Mouse (Mus musculus) ES-E14 (cell line): Measurements from ENCODE around the gene Gm266. TPM values are rescaled to one million over a fixed set of nuclear protein-coding genes. Genes with fewer than 3 reads are reported as not detected.
A peak's percentile ranks its signal among the peaks of the same experiment; 100 is the strongest.

Experiments used
- DNase-seq: peaks from one replicate; pipeline ENCODE4 v3.0.0-alpha.2; 2013; ENCODE audit warnings: low read depth, low spot score
- H3K27ac ChIP-seq: 2 replicates; pipeline ENCODE4 v1.5.1; 2012; ENCODE audit warnings: low read depth, mild to moderate bottlenecking, low read length, moderate library complexity, mixed read lengths; ENCODE audit not compliant: poor library complexity, insufficient read depth, severe bottlenecking
- H3K36me3 ChIP-seq: 2 replicates; pipeline ENCODE4 v1.6.1; 2012; ENCODE audit warnings: mild to moderate bottlenecking, low read length, moderate library complexity, mixed read lengths; ENCODE audit not compliant: control insufficient read depth, poor library complexity, insufficient read depth, severe bottlenecking
- H3K4me1 ChIP-seq, 2 experiments: fragments of 150-350 bp in 1 of 2; sonication (generic) in 1 of 2; 2 replicates each; pipeline ENCODE4 v1.6.1; 2012; ENCODE audit warnings: low read length in 2 of 2, mild to moderate bottlenecking in 1 of 2, mixed read lengths in 1 of 2; ENCODE audit not compliant: control insufficient read depth in 2 of 2, insufficient read depth in 2 of 2, poor library complexity in 1 of 2
- H3K4me3 ChIP-seq, 2 experiments: fragments of 150-350 bp in 1 of 2; sonication (generic) in 1 of 2; 2 replicates each; pipeline ENCODE4 v1.5.1; 2012; ENCODE audit warnings: low read length in 2 of 2, low read depth in 1 of 2, mild to moderate bottlenecking in 1 of 2, mixed read lengths in 1 of 2; ENCODE audit not compliant: insufficient read depth in 1 of 2, poor library complexity in 1 of 2, severe bottlenecking in 1 of 2
- H3K9ac ChIP-seq: 2 replicates; pipeline ENCODE4 v1.6.1; 2012; ENCODE audit warnings: low read depth, mild to moderate bottlenecking, low read length, mixed read lengths; ENCODE audit not compliant: poor library complexity, insufficient read depth, severe bottlenecking
- H3K9me3 ChIP-seq: fragments of 150-350 bp; sonication (generic); 2 replicates; pipeline ENCODE4 v1.6.1; 2012; ENCODE audit warnings: low read depth, mild to moderate bottlenecking, low read length; ENCODE audit not compliant: control insufficient read depth, insufficient read depth
- CHD2 ChIP-seq: IDR thresholded peaks from 2 replicates; pipeline ENCODE4 v1.6.1; 2014; ENCODE audit warnings: mild to moderate bottlenecking, low read depth, low read length, inconsistent platforms
- HCFC1 ChIP-seq: IDR thresholded peaks from 2 replicates; pipeline ENCODE4 v1.6.1; 2012; ENCODE audit warnings: low read length, inconsistent platforms, borderline replicate concordance; ENCODE audit not compliant: insufficient read depth
- MAFK ChIP-seq: IDR thresholded peaks from 2 replicates; pipeline ENCODE4 v1.6.1; 2014; ENCODE audit warnings: mild to moderate bottlenecking, low read depth, low read length, inconsistent platforms; ENCODE audit not compliant: insufficient read depth
- ZC3H11A ChIP-seq: IDR thresholded peaks from 2 replicates; pipeline ENCODE4 v1.6.1; 2012; ENCODE audit warnings: low read depth, mild to moderate bottlenecking, inconsistent platforms, low read length, borderline replicate concordance
- ZNF384 ChIP-seq: IDR thresholded peaks from 2 replicates; pipeline ENCODE4 v1.6.1; 2012; ENCODE audit warnings: low read depth, low read length, inconsistent platforms
- in situ Hi-C, 2 experiments: fragments of 600-800 bp; cut with MboI; formaldehyde crosslinking; loops; one replicate each; pipeline ENCODE4 v1.15.1; 2025; ENCODE audit warnings: low sequenced_read_pairs in 2 of 2, inconsistent platforms in 1 of 2; ENCODE audit not compliant: unreplicated experiment in 2 of 2
- total RNA-seq: library from RNA; depleted of rRNA; stranded (reverse); fragments of 300-350 nt; gene quantifications from 2 replicates; pipeline ENCODE4 v1.2.3, GENCODE M21; 2012

Gm266 gene
- total RNA-seq, 1 experiment, result 0.62 TPM

GRCm38 (mm10) chr12:111447350-111447749 is 38.3 kb downstream of the Gm266 start:
- TF ChIP-seq CHD2, result no peak
- TF ChIP-seq MAFK, result no peak
- no peak for TF ChIP-seq HCFC1
- TF ChIP-seq ZNF384, result no peak
- TF ChIP-seq ZC3H11A, result no peak
- Histone ChIP-seq H3K4me1 (peaks cover 0 to 10% of the 10 kb centered on the region in 2 experiments; a peak in 1 of 4 replicates), H3K9ac (no peak overlapping the region), H3K36me3 (no peaks in the 10 kb centered on the region), H3K4me3 (no peak overlapping the region), H3K9me3 (no peaks in the 10 kb centered on the region), H3K27ac (no peak overlapping the region)
- in situ Hi-C loops, result no loop called here
- no peak for DNase-seq

- H3K9me3 ChIP-seq, result no peaks in the 10 kb centered on the region
- no peak overlapping the region for H3K4me3 ChIP-seq
- no peak overlapping the region for H3K9ac ChIP-seq
- no peaks in the 10 kb centered on the region for H3K36me3 ChIP-seq
- H3K4me1 ChIP-seq, result peaks cover 0 to 12% of the 10 kb centered on the region in 2 experiments; a peak in 2 of 4 replicates
- TF ChIP-seq HCFC1 (no peak), CHD2 (no peak), ZNF384 (no peak), MAFK (no peak), ZC3H11A (no peak)
- in situ Hi-C loops, result no loop called here
- H3K27ac ChIP-seq, result no peak overlapping the region
- no peak for DNase-seq
Measured at GRCm38 (mm10) chr12:111446745-111447144, 38.9 kb downstream of the Gm266 start.

GRCm38 (mm10) chr12:111445890-111446613 is 39.6 kb downstream of the Gm266 start:
- H3K4me1 ChIP-seq, result peaks cover 0 to 12% of the 10 kb centered on the region in 2 experiments; a peak in 2 of 4 replicates

GRCm38 (mm10) chr12:111445161-111445889 is 40.3 kb downstream of the Gm266 start:
- Histone ChIP-seq H3K4me3 (peak overlapping the region; percentile 36 to 51; a peak in 3 of 4 replicates), H3K4me1 (peaks cover 0 to 10% of the 10 kb centered on the region in 2 experiments; a peak in 2 of 4 replicates), H3K36me3 (no peaks in the 10 kb centered on the region), H3K27ac (no peak overlapping the region), H3K9me3 (no peaks in the 10 kb centered on the region), H3K9ac (no peak overlapping the region; the same call in 1 of the 2 replicates)
- TF ChIP-seq ZNF384, result no peak
- TF ChIP-seq MAFK, result no peak
- no peak for TF ChIP-seq ZC3H11A
- no peak for TF ChIP-seq HCFC1
- no peak for TF ChIP-seq CHD2
- in situ Hi-C loops, result no loop called here
- no peak for DNase-seq

More at GRCm38 (mm10) chr12:111445890-111446613, 39.6 kb downstream of the Gm266 start:
- Histone ChIP-seq H3K36me3 (no peaks in the 10 kb centered on the region), H3K4me3 (peak overlapping the region; percentile 7 to 51; a peak in 3 of 4 replicates), H3K27ac (no peak overlapping the region), H3K9me3 (no peaks in the 10 kb centered on the region), H3K9ac (no peak overlapping the region; the same call in 1 of the 2 replicates)
- in situ Hi-C loops, result no loop called here
- no peak for TF ChIP-seq CHD2
- no peak for TF ChIP-seq ZC3H11A
- no peak for DNase-seq
